Mouse (Mus musculus) embryonic facial prominence, embryonic 13.5 days (tissue): ENCODE results near the gene Runx1. TPM values are rescaled to one million over a fixed set of nuclear protein-coding genes. Genes with fewer than 3 reads are reported as not detected.

Experiments
- ATAC-seq: fragments of 200-750 bp; cut with Nextera tagmentation; 2 replicates; pipeline ENCODE4 v1.8.0; 2017; ENCODE audit warnings: low read depth; ENCODE audit not compliant: insufficient number of reproducible peaks, insufficient read depth, low FRiP score, low TSS enrichment
- H3K27ac ChIP-seq: fragments of 300-500 bp; sonication (generic); 2 replicates; pipeline ENCODE4 v1.5.1; 2015; ENCODE audit warnings: moderate library complexity, mild to moderate bottlenecking, inconsistent platforms
- H3K27me3 ChIP-seq: fragments of 300-500 bp; sonication (generic); 2 replicates; pipeline ENCODE4 v1.6.1; 2015; ENCODE audit warnings: mild to moderate bottlenecking, inconsistent platforms
- H3K36me3 ChIP-seq: fragments of 300-500 bp; sonication (generic); 2 replicates; pipeline ENCODE4 v1.6.1; 2015; ENCODE audit warnings: mild to moderate bottlenecking, inconsistent platforms
- H3K4me1 ChIP-seq: fragments of 300-500 bp; sonication (generic); 2 replicates; pipeline ENCODE4 v1.6.1; 2015; ENCODE audit warnings: inconsistent platforms
- H3K4me2 ChIP-seq: fragments of 300-500 bp; sonication (generic); 2 replicates; pipeline ENCODE4 v1.6.1; 2015; ENCODE audit warnings: moderate library complexity, mild to moderate bottlenecking, inconsistent platforms
- H3K4me3 ChIP-seq: fragments of 300-500 bp; sonication (generic); 2 replicates; pipeline ENCODE4 v1.5.1; 2015; ENCODE audit warnings: mild to moderate bottlenecking, inconsistent platforms
- H3K9ac ChIP-seq: fragments of 300-500 bp; sonication (generic); 2 replicates; pipeline ENCODE4 v1.6.1; 2015; ENCODE audit warnings: mild to moderate bottlenecking, inconsistent platforms
- H3K9me3 ChIP-seq: fragments of 300-500 bp; sonication (generic); 2 replicates; pipeline ENCODE4 v1.6.1; 2016; ENCODE audit warnings: inconsistent platforms
- WGBS: fragments of 180-500 bp; shearing (Covaris S2); methylation state at CpG from one replicate; pipeline ENCODE4 v1.1.7; 2015; ENCODE audit warnings: mixed read lengths; 5-methylcytosine and 5-hydroxymethylcytosine counted together
- polyA plus RNA-seq: library from polyadenylated mRNA; unstranded; fragments of >200 nt; fragmentation: Nextera tagmentation; extraction: Ambion mirVana; gene quantifications from 2 replicates; pipeline ENCODE4 v1.2.1, GENCODE M21; 2015

Gene Runx1
- polyA plus RNA-seq, 1 experiment from 2014 or later, result 19.3 TPM

DNA sequence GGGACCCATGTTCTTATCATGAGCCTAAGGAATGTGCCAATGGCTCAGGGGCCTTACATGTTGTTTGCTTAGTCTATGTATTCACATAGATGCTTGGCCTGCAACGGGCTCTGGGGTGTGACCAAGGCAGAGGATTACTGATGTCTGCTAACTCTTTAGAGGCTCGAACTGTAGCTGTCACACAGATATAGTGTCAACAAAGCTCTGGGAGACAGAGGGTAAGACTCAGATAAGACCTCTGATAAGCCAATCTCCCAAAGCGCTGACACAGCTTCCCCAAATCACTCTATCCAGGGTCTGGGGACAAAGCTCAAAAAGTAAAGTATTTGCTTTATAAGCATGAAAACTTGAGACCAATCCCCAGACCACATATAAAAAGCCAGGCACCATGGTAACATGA, 13.5 kb downstream of the Runx1 start:
- WGBS, result 65% methylated on average over 3 of the region's 3 CpGs
- Histone ChIP-seq H3K9ac (no peak overlapping the region), H3K27me3 (no peaks in the 10 kb centered on the region), H3K4me1 (peaks cover 8% of the 10 kb centered on the region), H3K4me2 (no peak overlapping the region), H3K4me3 (no peak overlapping the region), H3K36me3 (no peaks in the 10 kb centered on the region), H3K27ac (no peak overlapping the region), H3K9me3 (no peaks in the 10 kb centered on the region)
- no peak for ATAC-seq

DNA sequence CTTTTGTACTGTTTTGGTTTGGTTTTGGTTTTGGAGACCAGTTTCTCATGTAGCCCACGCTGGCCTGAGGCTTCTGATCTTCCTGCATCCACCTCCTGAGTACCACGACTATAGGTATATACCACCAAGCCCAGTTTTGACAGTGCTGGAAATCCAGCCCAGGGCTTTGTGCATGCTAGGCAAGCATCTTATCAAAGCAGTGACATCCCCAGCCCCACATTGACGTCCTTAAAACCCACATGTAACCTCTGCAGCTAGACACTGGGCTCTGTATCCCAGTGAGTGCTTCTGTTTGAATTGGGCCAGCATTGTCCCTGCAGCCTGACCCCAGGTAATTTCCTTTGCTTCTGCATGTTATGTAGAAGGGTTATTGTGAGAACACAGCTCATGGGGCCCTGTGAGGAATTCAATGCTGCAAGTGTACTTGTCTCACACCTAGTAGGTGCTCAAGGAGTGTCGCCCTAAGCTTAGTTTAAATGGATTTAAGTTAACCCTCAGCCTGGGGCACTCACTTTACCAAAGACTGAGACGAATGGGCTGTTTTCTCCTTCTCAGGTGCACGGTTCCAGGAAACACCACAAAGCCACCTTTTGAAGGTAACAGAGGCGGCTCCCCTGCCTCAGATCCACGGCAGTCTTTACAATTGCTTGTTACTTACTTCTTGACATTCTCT, 15.2 kb downstream of the Runx1 start:
- H3K4me1 ChIP-seq, result peaks cover 8% of the 10 kb centered on the region
- H3K27ac ChIP-seq, result no peak overlapping the region
- H3K27me3 ChIP-seq, result no peaks in the 10 kb centered on the region
- no peaks in the 10 kb centered on the region for H3K9me3 ChIP-seq
- H3K4me2 ChIP-seq, result no peak overlapping the region
- H3K9ac ChIP-seq, result no peak overlapping the region
- ATAC-seq, result no peak
- 86% methylated on average over 8 of the region's 8 CpGs for WGBS
- H3K4me3 ChIP-seq, result no peak overlapping the region
- H3K36me3 ChIP-seq, result no peaks in the 10 kb centered on the region

- Histone ChIP-seq H3K4me1 (peaks cover 12% of the 10 kb centered on the region), H3K9me3 (no peaks in the 10 kb centered on the region), H3K4me2 (no peak overlapping the region), H3K9ac (no peak overlapping the region), H3K36me3 (no peaks in the 10 kb centered on the region), H3K4me3 (no peak overlapping the region), H3K27me3 (no peaks in the 10 kb centered on the region), H3K27ac (no peak overlapping the region)
- no peak for ATAC-seq
- 80% methylated on average over 8 of the region's 8 CpGs for WGBS
Observed at GRCm38 (mm10) chr16:92807772-92808171, 18.2 kb downstream of the Runx1 start.

DNA sequence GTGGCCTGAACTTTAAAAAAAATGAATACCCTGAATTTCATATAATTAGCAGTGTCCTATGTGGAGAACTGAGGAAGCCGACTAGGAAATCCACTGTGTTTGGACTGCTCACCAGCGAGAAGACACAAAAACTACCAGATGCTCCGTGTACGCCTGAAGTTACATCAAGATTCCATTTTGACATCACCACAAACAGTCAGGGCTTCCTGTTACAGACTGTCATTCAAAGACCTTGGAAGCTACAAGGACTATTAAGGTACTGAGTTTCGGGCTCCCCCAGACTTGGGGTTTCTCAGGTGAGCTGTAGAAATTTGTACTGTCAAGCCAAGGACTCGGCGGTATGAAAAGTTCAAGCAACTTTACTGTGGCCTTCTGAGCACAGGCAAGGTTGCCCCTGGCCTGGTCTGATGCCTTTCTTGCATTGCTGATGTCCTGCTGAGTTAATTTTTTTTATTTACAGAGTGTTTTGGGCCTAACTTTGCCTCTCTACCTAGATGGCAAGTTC, 22.8 kb downstream of the Runx1 start:
- Histone ChIP-seq H3K9ac (no peak overlapping the region), H3K27me3 (no peaks in the 10 kb centered on the region), H3K9me3 (no peaks in the 10 kb centered on the region), H3K4me1 (0 out of 2 replicates have a peak, but pooled peaks cover 4% of the 10 kb centered on the region), H3K4me2 (no peak overlapping the region), H3K36me3 (no peaks in the 10 kb centered on the region), H3K27ac (no peak overlapping the region), H3K4me3 (no peak overlapping the region)
- WGBS, result 86% methylated on average over 7 of the region's 7 CpGs
- ATAC-seq, result no peak

DNA sequence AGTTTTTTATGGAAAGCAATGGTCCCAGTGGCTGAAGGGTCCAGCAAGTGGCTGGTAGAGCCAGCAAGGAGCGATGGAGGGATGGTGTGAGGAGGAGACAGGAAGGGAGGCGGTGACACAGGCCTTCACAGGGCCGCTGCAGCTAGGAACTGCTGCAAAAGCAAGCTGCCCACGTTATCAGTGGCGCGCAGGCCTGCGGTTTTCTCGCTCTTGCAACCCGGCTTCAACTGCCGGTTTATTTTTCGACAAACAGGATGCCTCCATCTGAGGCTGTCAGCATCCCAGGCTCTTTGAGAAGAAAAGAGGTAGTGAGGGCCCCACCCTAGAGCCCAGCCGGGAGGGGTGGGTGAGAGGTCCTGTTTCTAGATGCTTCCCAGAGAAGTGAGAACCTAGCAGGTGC, 24.4 kb downstream of the Runx1 start:
- no peak overlapping the region for H3K4me3 ChIP-seq
- no peak for ATAC-seq
- no peaks in the 10 kb centered on the region for H3K27me3 ChIP-seq
- no peak overlapping the region for H3K9ac ChIP-seq
- H3K36me3 ChIP-seq, result no peaks in the 10 kb centered on the region
- 77% methylated on average over 12 of the region's 12 CpGs for WGBS
- no peak overlapping the region for H3K27ac ChIP-seq
- H3K9me3 ChIP-seq, result no peaks in the 10 kb centered on the region
- H3K4me1 ChIP-seq, result 0 out of 2 replicates have a peak, but pooled peaks cover 4% of the 10 kb centered on the region
- H3K4me2 ChIP-seq, result no peak overlapping the region

DNA sequence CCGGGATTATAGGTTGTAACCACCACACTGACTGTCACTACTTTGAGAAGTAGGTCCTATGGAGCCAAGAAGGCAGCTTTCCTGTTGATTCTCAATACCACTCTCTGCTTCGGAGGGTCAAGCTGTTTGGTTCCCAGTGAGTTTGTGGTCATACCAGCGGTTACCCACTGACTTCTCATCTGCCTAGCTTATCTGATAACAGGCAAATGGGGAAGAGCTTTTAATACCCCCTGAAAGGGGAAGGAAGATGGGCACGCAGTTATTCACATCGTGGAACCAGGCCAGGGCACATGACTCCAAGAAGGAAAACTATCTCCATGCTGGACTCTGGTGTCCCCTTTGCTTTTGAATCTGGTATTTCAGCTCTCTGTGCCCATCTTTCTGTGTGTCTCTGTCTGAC, 25.1 kb downstream of the Runx1 start:
- Histone ChIP-seq H3K36me3 (no peaks in the 10 kb centered on the region), H3K4me2 (no peak overlapping the region), H3K27me3 (no peaks in the 10 kb centered on the region), H3K4me1 (0 out of 2 replicates have a peak, but pooled peaks cover 4% of the 10 kb centered on the region), H3K9me3 (no peaks in the 10 kb centered on the region), H3K4me3 (no peak overlapping the region), H3K27ac (no peak overlapping the region), H3K9ac (no peak overlapping the region)
- 87% methylated on average over 5 of the region's 5 CpGs for WGBS
- ATAC-seq, result no peak

GRCm38 (mm10) chr16:92799940-92800339, 26.0 kb downstream of the Runx1 start:
- WGBS, result 91% methylated on average over 7 of the region's 7 CpGs
- no peak overlapping the region for H3K4me3 ChIP-seq
- H3K9me3 ChIP-seq, result no peaks in the 10 kb centered on the region
- no peaks in the 10 kb centered on the region for H3K27me3 ChIP-seq
- no peaks in the 10 kb centered on the region for H3K36me3 ChIP-seq
- H3K9ac ChIP-seq, result no peak overlapping the region
- H3K27ac ChIP-seq, result no peak overlapping the region
- ATAC-seq, result no peak
- 0 out of 2 replicates have a peak, but pooled peaks cover 4% of the 10 kb centered on the region for H3K4me1 ChIP-seq
- no peak overlapping the region for H3K4me2 ChIP-seq

DNA sequence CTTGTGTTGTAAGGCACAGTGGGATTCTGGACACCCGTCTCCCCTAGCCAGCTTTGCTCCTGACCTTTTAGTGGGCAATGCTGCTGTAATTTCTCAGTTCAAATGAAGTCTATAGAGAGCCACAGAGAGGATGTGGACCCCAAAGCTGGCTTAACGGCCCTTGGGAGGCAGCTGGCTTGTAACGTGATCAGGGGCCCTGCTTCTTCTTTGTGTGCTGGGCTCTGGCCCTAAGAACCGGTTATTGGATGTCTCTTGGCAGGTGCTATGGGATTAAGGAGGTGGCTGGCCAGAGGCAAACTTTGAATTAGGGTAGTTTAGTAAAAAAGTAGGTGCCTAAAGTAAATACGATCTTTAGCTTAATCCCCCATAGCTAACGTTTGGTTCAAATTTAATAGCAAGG, 31.8 kb downstream of the Runx1 start:
- H3K4me3 ChIP-seq, result no peak overlapping the region
- ATAC-seq, result no peak
- H3K27ac ChIP-seq, result no peak overlapping the region
- H3K27me3 ChIP-seq, result no peaks in the 10 kb centered on the region
- no peak overlapping the region for H3K4me2 ChIP-seq
- no peaks in the 10 kb centered on the region for H3K4me1 ChIP-seq
- 23% methylated on average over 6 of the region's 6 CpGs for WGBS
- no peak overlapping the region for H3K9ac ChIP-seq
- H3K9me3 ChIP-seq, result no peaks in the 10 kb centered on the region
- H3K36me3 ChIP-seq, result no peaks in the 10 kb centered on the region

DNA sequence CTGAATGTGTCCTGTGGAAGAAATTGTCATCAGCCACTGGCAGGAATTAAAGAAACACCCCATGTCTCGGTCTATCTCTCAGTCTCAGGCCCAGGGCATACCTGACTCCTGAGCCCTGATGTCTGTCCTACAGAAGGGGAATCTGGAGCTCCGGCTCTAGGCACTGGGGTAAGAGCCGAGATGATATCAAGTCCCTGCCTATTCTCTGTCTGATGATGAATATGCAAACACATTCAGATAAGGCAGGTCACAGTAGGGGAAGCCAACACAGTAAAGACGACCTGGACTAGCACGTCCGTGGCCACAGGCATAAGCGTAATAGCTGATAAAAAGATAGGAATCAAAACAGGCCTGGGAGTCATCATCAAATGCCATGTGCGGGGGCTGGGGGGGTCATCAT, 32.2 kb downstream of the Runx1 start:
- Histone ChIP-seq H3K4me2 (no peak overlapping the region), H3K36me3 (no peaks in the 10 kb centered on the region), H3K27ac (no peak overlapping the region), H3K9ac (no peak overlapping the region), H3K4me1 (no peaks in the 10 kb centered on the region), H3K9me3 (no peaks in the 10 kb centered on the region), H3K27me3 (no peaks in the 10 kb centered on the region), H3K4me3 (no peak overlapping the region)
- ATAC-seq, result no peak
- WGBS, result 55% methylated on average over 8 of the region's 8 CpGs

- no peaks in the 10 kb centered on the region for H3K36me3 ChIP-seq
- H3K27me3 ChIP-seq, result no peaks in the 10 kb centered on the region
- no peaks in the 10 kb centered on the region for H3K9me3 ChIP-seq
- no peak for ATAC-seq
- no peaks in the 10 kb centered on the region for H3K4me1 ChIP-seq
- H3K4me2 ChIP-seq, result no peak overlapping the region
- no peak overlapping the region for H3K4me3 ChIP-seq
- WGBS, result 89% methylated on average over 4 of the region's 4 CpGs
- no peak overlapping the region for H3K27ac ChIP-seq
- no peak overlapping the region for H3K9ac ChIP-seq
Observed at GRCm38 (mm10) chr16:92792905-92793304, 33.0 kb downstream of the Runx1 start.

DNA sequence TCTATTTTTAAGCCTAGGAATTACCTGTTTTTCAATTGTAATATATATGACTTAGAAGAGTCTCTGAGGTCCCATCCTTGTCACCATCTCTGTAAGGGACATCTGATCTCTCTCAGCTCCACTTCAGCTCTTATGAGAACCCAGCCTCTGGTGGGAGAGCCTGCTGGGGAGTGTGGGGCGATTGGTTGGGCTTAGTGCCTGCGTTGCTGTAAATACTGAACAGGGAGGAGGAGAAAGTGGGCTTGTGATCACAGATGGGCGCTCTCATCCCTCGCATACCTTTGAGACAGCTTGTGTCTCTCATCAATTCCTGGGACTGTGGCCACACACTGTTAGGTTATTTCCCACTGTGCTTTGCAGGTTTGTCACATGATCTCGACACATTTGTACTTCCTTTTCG, 35.3 kb downstream of the Runx1 start:
- Histone ChIP-seq H3K9ac (no peak overlapping the region), H3K27ac (no peak overlapping the region), H3K4me2 (no peak overlapping the region), H3K27me3 (no peaks in the 10 kb centered on the region), H3K36me3 (no peaks in the 10 kb centered on the region), H3K4me3 (no peak overlapping the region), H3K4me1 (peaks cover 8% of the 10 kb centered on the region; the same call in 1 of the 2 replicates), H3K9me3 (no peaks in the 10 kb centered on the region)
- no peak for ATAC-seq
- 77% methylated on average over 6 of the region's 6 CpGs for WGBS

DNA sequence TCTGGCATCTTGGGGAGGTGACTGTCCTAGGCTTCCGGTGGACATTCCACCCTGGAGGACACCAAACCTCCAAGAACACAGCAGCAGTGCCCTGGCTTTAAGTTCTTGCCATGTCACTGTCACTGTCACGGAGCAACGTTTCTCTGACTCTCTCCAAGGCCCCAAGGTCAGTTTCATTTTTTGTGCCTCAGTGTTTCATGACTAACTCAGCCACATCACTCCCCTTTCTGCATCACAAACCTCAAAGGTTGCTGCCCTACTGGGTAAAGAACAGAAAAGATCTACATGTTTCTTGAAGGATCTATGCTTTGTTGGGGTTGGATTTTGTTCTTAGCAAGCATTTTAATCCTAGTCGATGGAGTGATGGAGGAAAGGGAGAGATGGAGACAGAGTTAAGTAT, 36.1 kb downstream of the Runx1 start:
- H3K4me1 ChIP-seq, result peaks cover 14% of the 10 kb centered on the region
- H3K4me3 ChIP-seq, result no peak overlapping the region
- H3K36me3 ChIP-seq, result no peaks in the 10 kb centered on the region
- no peak overlapping the region for H3K27ac ChIP-seq
- ATAC-seq, result no peak
- no peak overlapping the region for H3K4me2 ChIP-seq
- WGBS, result 87% methylated on average over 4 of the region's 4 CpGs
- no peak overlapping the region for H3K9ac ChIP-seq
- H3K9me3 ChIP-seq, result no peaks in the 10 kb centered on the region
- no peaks in the 10 kb centered on the region for H3K27me3 ChIP-seq
